Mouse (Mus musculus): ENCODE measurements at regions not wholly inside any gene's neighbourhood (a gene's known extent, or its start where the extent isn't known, plus 50 kb on each side); places are given as distances from the start of the nearest gene placed in this dataset.

DNA sequence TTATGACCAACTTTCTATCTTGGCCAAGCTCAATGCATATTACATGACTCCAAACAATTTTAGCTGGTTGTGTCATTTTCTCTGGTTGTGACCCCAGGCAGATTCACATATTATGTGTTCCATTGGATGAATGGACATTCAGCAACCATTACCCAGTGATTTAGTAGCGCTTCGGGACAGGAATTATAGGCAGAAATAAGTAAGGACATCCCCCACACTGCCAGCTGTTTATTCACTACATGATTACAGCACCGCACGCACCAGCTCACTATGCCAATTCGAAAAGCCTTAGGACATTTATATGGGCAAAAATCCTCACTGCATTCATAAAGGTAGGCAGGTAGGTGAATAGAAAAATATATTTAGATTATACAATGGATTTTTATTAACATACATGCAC, 386.5 kb downstream of the Zbbx start:
- TF ChIP-seq CTCF (IDR thresholded peaks at IDR 0.05; ENCODE audit: extremely low read depth, insufficient read depth, low read length), result no peak
- TF ChIP-seq POLR2A (IDR thresholded peaks at IDR 0.05; ENCODE audit: extremely low read depth, insufficient read depth, low read length), result no peak

All from cortical plate, adult 2 months (tissue).